Mouse (Mus musculus) forelimb bud, embryonic 11.5 days (tissue): Measurements from ENCODE around the gene Gm14419.
"Not testable (repeated sequence)": the region's sequence is repeated elsewhere in the genome, so short reads cannot be mapped to it uniquely, and the experiment has no call there.

Experiments used
- DNase-seq: peaks from one replicate; pipeline ENCODE4 v3.0.0-alpha.2; 2012; ENCODE audit warnings: low read depth, low spot score

The Gm14419 gene

GRCm38 (mm10) chr2:177000656-177001055 is at the start of gene Gm14419:
TSS of gene Gm14419 (plus strand) at chr2:177000956.
- DNase-seq: not testable (repeated sequence)
